Mouse (Mus musculus) lung, postnatal 14 days (tissue): ENCODE data around the gene Ripply3.

ENCODE experiments used
- DNase-seq: peaks from one replicate; pipeline ENCODE4 v3.0.0; 2021

Gene Ripply3

GRCm38 (mm10) chr16:94327781-94328711, at the start of gene Ripply3:
Ripply3 (plus strand) TSS chr16:94328420.
- peak; percentile 79 for DNase-seq

GRCm38 (mm10) chr16:94283972-94284371, 44.2 kb upstream of the Ripply3 start:
- DNase-seq: no peak

GRCm38 (mm10) chr16:94287826-94288225, 40.4 kb upstream of the Ripply3 start:
- DNase-seq: no peak

GRCm38 (mm10) chr16:94289138-94290072, 38.8 kb upstream of the Ripply3 start:
- DNase-seq: peak; percentile 28

GRCm38 (mm10) chr16:94290073-94290999, 37.9 kb upstream of the Ripply3 start:
- peak; percentile 82 for DNase-seq

GRCm38 (mm10) chr16:94291141-94291540, 37.1 kb upstream of the Ripply3 start:
- no peak for DNase-seq

- DNase-seq: no peak
Measured at GRCm38 (mm10) chr16:94298081-94298480, 30.1 kb upstream of the Ripply3 start.

GRCm38 (mm10) chr16:94299210-94299609, 29.0 kb upstream of the Ripply3 start:
- DNase-seq: no peak

GRCm38 (mm10) chr16:94301194-94301593, 27.0 kb upstream of the Ripply3 start:
- no peak for DNase-seq

GRCm38 (mm10) chr16:94301696-94302095, 26.5 kb upstream of the Ripply3 start:
- DNase-seq: no peak

GRCm38 (mm10) chr16:94302274-94303202, 25.7 kb upstream of the Ripply3 start:
- peak; percentile 21 for DNase-seq

GRCm38 (mm10) chr16:94303203-94303535, 25.1 kb upstream of the Ripply3 start:
- DNase-seq: no peak

GRCm38 (mm10) chr16:94307526-94307925, 20.7 kb upstream of the Ripply3 start:
- DNase-seq: no peak

- no peak for DNase-seq
Measured at GRCm38 (mm10) chr16:94307942-94308341, 20.3 kb upstream of the Ripply3 start.

GRCm38 (mm10) chr16:94309025-94309424, 19.2 kb upstream of the Ripply3 start:
- DNase-seq: no peak

GRCm38 (mm10) chr16:94311416-94311815, 16.8 kb upstream of the Ripply3 start:
- no peak for DNase-seq

- DNase-seq: no peak
Measured at GRCm38 (mm10) chr16:94311931-94312330, 16.3 kb upstream of the Ripply3 start.

- DNase-seq: peak; percentile 78
Measured at GRCm38 (mm10) chr16:94312663-94313228, 15.5 kb upstream of the Ripply3 start.

- DNase-seq: peak; percentile 99
Measured at GRCm38 (mm10) chr16:94313229-94314030, 14.8 kb upstream of the Ripply3 start, which contains the start of gene Hlcs. Hlcs (minus strand) TSS chr16:94313571.

GRCm38 (mm10) chr16:94314626-94315025, 13.6 kb upstream of the Ripply3 start:
- no peak for DNase-seq
